Mouse (Mus musculus) forebrain, postnatal 0 days (tissue): ENCODE measurements around the gene Muc15. TPM values are rescaled to one million over a fixed set of nuclear protein-coding genes. Genes with fewer than 3 reads are reported as not detected.

Experiments used
- ATAC-seq: fragments of 200-750 bp; cut with Nextera tagmentation; 2 replicates; pipeline ENCODE4 v1.8.0; 2017; ENCODE audit warnings: mild to moderate bottlenecking, moderate library complexity
- DNase-seq: peaks from one replicate; pipeline ENCODE4 v3.0.0-alpha.2; 2015
- H3K27ac ChIP-seq: fragments of 300-500 bp; sonication (generic); 2 replicates; pipeline ENCODE4 v1.5.1; 2014; ENCODE audit warnings: low read depth, mild to moderate bottlenecking, antibody characterized with exemption, low read length, moderate library complexity, mixed read lengths
- H3K27me3 ChIP-seq: fragments of 300-500 bp; sonication (generic); 2 replicates; pipeline ENCODE4 v1.6.1; 2014; ENCODE audit warnings: mild to moderate bottlenecking, low read length, mixed read lengths; ENCODE audit not compliant: insufficient read depth
- H3K36me3 ChIP-seq: fragments of 300-500 bp; sonication (generic); 2 replicates; pipeline ENCODE4 v1.6.1; 2014; ENCODE audit warnings: mild to moderate bottlenecking, moderate library complexity; ENCODE audit not compliant: insufficient read depth
- H3K4me1 ChIP-seq: fragments of 300-500 bp; sonication (generic); 2 replicates; pipeline ENCODE4 v1.6.1; 2014; ENCODE audit warnings: antibody characterized with exemption; ENCODE audit not compliant: insufficient read depth
- H3K4me2 ChIP-seq: fragments of 300-500 bp; sonication (generic); 2 replicates; pipeline ENCODE4 v1.6.1; 2014; ENCODE audit warnings: low read depth, mild to moderate bottlenecking, moderate library complexity
- H3K4me3 ChIP-seq: fragments of 300-500 bp; sonication (generic); 2 replicates; pipeline ENCODE4 v1.5.1; 2014; ENCODE audit warnings: low read depth, low read length, mixed read lengths
- H3K9ac ChIP-seq: fragments of 300-500 bp; sonication (generic); 2 replicates; pipeline ENCODE4 v1.6.1; 2014; ENCODE audit warnings: mild to moderate bottlenecking
- H3K9me3 ChIP-seq: fragments of 300-500 bp; sonication (generic); 2 replicates; pipeline ENCODE4 v1.6.1; 2016; ENCODE audit warnings: low read length
- CTCF ChIP-seq: sonication (generic); IDR thresholded peaks from 2 replicates; pipeline ENCODE4 v1.5.1; 2016; ENCODE audit warnings: antibody characterized with exemption, control low read depth, low read depth
- WGBS: fragments of 180-500 bp; shearing (Covaris S2); extraction: QIAGEN DNeasy Blood & Tissue Kit; methylation state at CpG from one replicate; pipeline ENCODE4 v1.1.7; 2014; 5-methylcytosine and 5-hydroxymethylcytosine counted together
- polyA plus RNA-seq: library from polyadenylated mRNA; unstranded; fragments of >200 nt; fragmentation: Nextera tagmentation; extraction: Ambion mirVana; gene quantifications from 2 replicates; pipeline ENCODE4 v1.2.1, GENCODE M21; 2015
- total RNA-seq: library from RNA; depleted of rRNA; stranded (reverse); fragments of >200 nt; gene quantifications from 2 replicates; pipeline ENCODE4 v1.2.3, GENCODE M21; 2014; rRNA removed

Gene Muc15
- total and polyA plus RNA-seq, 2 experiments from 2014 or later: 0.10 to 0.46 TPM

DNA sequence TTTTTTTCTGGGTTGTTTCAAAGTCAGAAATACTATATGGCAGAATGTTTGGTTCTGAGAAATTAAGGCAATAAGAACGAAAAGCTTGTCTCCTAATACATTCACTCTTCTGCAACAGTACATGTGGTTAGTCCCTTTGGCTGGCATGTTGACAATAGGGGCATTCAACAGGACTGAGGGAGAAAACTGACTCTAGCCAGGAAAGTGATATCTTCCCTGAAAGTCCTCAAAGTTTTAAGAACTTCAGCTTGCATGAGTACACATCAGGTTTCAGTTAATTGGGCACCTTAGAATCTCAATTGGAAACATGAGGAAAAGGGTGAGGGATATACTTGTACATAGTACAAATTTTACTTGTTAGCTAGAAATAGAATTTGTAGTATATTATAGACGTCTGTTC, 16.8 kb downstream of the Muc15 start:
- no peak for TF ChIP-seq CTCF
- no peak overlapping the region for H3K9ac ChIP-seq
- no peak overlapping the region for H3K4me3 ChIP-seq
- H3K36me3 ChIP-seq: no peaks in the 10 kb centered on the region
- no peaks in the 10 kb centered on the region for H3K4me1 ChIP-seq
- no peak overlapping the region for H3K27ac ChIP-seq
- no peak overlapping the region for H3K4me2 ChIP-seq
- no peaks in the 10 kb centered on the region for H3K27me3 ChIP-seq
- DNase-seq (no peak), ATAC-seq (no peak)
- no peaks in the 10 kb centered on the region for H3K9me3 ChIP-seq
- WGBS: 70% methylated on average over 2 of the region's 2 CpGs

DNA sequence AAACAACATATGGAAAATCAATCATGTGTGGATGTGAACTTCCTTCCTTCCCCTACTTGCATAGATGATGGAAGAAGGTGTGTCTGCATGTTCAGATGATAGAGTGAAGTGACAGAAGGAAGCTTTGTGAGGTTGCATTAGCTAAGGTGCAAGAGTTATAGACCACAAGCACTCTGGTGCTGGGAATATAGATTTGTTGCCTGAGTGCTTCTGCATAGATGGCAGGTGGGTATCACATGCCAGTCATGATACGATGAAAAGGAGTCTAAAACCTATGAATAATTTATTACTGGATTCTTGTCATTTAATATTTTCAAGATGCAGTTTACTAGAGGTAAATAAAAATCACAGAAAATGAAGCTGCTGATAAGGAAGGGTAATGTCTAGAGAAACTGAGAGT, 18.6 kb downstream of the Muc15 start:
- Histone ChIP-seq H3K36me3 (no peaks in the 10 kb centered on the region), H3K9me3 (no peaks in the 10 kb centered on the region), H3K4me1 (no peaks in the 10 kb centered on the region), H3K9ac (no peak overlapping the region), H3K4me2 (no peak overlapping the region), H3K4me3 (no peak overlapping the region), H3K27ac (no peak overlapping the region), H3K27me3 (no peaks in the 10 kb centered on the region)
- TF ChIP-seq CTCF: no peak
- ATAC-seq: no peak
- no peak for DNase-seq
- WGBS: 54% methylated on average over 1 of the region's 1 CpGs

DNA sequence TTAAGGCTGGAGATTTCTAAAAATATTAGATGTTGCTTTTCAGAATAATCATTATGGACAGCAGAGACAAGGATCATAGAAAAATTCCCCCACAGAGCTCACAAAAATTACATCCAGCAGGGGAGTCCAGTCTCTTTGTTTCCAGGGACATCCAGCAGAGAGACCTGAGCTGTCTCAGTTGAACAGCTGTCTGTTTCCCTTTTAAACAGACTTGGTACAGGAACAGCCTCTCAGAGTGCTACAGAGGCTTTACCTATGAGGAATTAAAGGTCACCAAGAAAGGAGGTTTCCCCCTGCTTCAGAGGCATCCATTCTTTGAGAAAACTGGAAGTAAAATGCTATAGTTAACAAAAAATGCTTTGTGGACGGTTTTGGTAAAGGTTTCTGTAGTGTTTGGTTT, 19.4 kb downstream of the Muc15 start:
- H3K9me3 ChIP-seq: no peaks in the 10 kb centered on the region
- ATAC-seq (no peak), DNase-seq (no peak)
- H3K4me2 ChIP-seq: no peak overlapping the region
- no peak overlapping the region for H3K4me3 ChIP-seq
- WGBS: 27% methylated on average over 1 of the region's 1 CpGs
- TF ChIP-seq CTCF: no peak
- H3K27me3 ChIP-seq: no peaks in the 10 kb centered on the region
- H3K4me1 ChIP-seq: no peaks in the 10 kb centered on the region
- H3K36me3 ChIP-seq: no peaks in the 10 kb centered on the region
- no peak overlapping the region for H3K27ac ChIP-seq
- no peak overlapping the region for H3K9ac ChIP-seq

DNA sequence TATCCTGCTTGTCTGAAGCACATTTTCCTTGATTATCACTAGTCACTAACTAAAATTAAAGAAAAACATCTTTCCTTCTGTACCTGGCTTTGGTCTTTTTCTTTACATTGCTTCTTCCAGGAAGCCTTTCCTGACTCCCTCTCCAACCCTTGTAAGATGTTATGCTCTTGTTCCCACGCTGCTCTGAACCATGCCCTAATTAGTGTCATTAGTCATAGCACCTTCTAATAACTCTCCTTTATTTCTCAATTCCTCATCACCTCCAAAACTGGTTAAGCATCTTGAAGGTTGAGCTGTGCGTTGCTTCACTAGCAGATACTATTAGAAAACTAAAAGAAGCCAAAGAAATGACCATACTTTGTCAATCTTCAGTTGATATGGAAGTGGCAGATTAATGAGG, 36.4 kb downstream of the Muc15 start:
- DNase-seq (no peak), ATAC-seq (no peak)
- H3K9ac ChIP-seq: no peak overlapping the region
- WGBS: 63% methylated on average over 2 of the region's 2 CpGs
- no peak overlapping the region for H3K4me2 ChIP-seq
- H3K27me3 ChIP-seq: no peaks in the 10 kb centered on the region
- no peaks in the 10 kb centered on the region for H3K9me3 ChIP-seq
- H3K4me1 ChIP-seq: no peaks in the 10 kb centered on the region
- H3K4me3 ChIP-seq: no peak overlapping the region
- no peaks in the 10 kb centered on the region for H3K36me3 ChIP-seq
- no peak overlapping the region for H3K27ac ChIP-seq
- no peak for TF ChIP-seq CTCF

DNA sequence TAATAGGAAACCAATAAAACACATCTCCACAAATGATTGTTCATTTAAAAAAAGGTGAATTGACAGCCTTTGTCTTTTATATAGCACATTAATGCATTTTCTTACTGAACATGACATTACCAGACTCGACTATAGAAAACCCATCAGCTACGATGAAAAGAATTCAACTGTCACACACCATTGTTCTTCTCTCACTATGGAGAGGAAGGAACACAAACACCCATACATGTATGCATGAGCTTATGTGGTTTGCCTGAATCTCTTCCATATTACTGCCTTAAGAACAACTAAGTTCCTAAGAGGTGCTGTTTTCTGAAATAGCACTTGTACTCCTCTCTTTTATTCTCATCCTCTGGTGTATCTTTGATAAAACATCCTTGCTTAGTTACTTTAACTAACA, 38.3 kb downstream of the Muc15 start:
- no peaks in the 10 kb centered on the region for H3K9me3 ChIP-seq
- TF ChIP-seq CTCF: no peak
- no peaks in the 10 kb centered on the region for H3K36me3 ChIP-seq
- H3K27ac ChIP-seq: no peak overlapping the region
- H3K4me2 ChIP-seq: no peak overlapping the region
- H3K4me3 ChIP-seq: no peak overlapping the region
- no peak overlapping the region for H3K9ac ChIP-seq
- ATAC-seq (peak; percentile 90; the same call in 1 of the 2 replicates), DNase-seq (peak; percentile 6)
- 35% methylated on average over 2 of the region's 2 CpGs for WGBS
- H3K4me1 ChIP-seq: no peaks in the 10 kb centered on the region
- no peaks in the 10 kb centered on the region for H3K27me3 ChIP-seq

DNA sequence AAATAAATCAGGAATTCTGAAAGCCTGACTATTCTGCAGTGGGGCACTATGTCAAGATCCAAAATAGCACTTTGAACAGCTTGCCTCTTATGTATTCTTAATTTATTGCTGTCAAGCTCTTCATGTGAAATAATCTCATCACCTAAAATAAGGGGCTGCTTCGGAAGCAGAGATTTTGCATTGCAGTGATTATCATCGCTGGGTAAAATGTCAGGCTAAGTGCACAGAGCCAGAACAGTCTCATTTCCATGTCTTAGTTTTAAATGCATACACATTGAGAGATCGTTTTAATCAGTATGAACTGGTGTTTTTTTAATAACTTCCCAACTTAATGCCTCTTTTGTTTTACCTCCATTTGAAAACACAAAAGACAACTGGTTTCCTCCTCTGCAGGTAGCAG, 66.3 kb downstream of the Muc15 start:
- TF ChIP-seq CTCF: no peak
- H3K4me3 ChIP-seq: no peak overlapping the region
- H3K4me1 ChIP-seq: no peaks in the 10 kb centered on the region
- H3K27ac ChIP-seq: no peak overlapping the region
- no peak overlapping the region for H3K4me2 ChIP-seq
- 52% methylated on average over 3 of the region's 3 CpGs for WGBS
- DNase-seq (peak; percentile 34), ATAC-seq (peak; percentile 83)
- H3K36me3 ChIP-seq: no peaks in the 10 kb centered on the region
- no peaks in the 10 kb centered on the region for H3K27me3 ChIP-seq
- H3K9ac ChIP-seq: no peak overlapping the region
- no peaks in the 10 kb centered on the region for H3K9me3 ChIP-seq

Other genes starting within 250 kb of the Muc15 start
- 0.05 TPM in 1 of 2 replicates, not detected in the other for gene Slc5a12, start 124.0 kb upstream of the Muc15 start, total RNA-seq
- gene Slc5a12, start 124.0 kb upstream of the Muc15 start, polyA plus RNA-seq: not detected in 2 replicates
- gene Ano3, start 229.6 kb downstream of the Muc15 start, total RNA-seq: 3.0 and 3.4 TPM in 2 replicates
- 0.74 and 0.96 TPM in 2 replicates for gene Ano3, start 229.6 kb downstream of the Muc15 start, polyA plus RNA-seq